Mouse (Mus musculus): ENCODE results near the gene Fam178b.
"Not testable (repeated sequence)": the region's sequence is repeated elsewhere in the genome, so short reads cannot be mapped to it uniquely, and the experiment has no call there.

Gene Fam178b

DNA sequence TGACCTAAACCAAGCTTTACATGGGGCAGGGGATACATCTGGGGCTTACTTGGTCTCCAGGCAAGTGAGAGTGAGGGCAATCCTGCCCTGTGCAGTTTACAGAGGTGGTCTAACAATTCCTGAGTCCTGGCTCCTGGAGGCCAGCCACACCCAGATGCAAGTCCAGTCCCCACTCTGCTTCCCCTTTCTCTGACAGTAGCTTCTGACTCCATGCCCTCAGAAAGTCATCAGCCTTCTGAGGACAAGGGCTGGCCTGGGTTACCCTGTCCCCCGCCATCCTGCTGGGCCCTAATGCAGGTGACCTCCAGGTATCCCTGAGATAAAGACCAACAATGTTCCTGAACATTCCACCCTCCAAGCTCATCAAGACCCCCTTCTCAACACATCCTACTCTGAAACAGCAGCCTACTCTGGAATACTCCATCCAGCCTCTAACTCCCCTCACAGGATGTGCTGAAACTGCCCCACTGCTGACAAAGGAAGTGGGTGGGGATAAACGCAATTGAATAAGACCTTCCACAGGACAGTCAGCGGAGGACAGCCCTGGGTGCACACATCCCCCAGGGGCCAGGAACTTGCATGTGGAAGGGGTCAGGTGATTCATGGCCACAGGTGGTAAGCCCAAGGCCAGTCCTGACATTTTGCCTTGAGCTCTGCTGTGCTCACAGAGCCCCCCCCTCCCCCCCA is 52.8 kb downstream of the Fam178b start:
- no peak for DNase-seq (ENCODE audit: low spot score in 2 of 2)

DNA sequence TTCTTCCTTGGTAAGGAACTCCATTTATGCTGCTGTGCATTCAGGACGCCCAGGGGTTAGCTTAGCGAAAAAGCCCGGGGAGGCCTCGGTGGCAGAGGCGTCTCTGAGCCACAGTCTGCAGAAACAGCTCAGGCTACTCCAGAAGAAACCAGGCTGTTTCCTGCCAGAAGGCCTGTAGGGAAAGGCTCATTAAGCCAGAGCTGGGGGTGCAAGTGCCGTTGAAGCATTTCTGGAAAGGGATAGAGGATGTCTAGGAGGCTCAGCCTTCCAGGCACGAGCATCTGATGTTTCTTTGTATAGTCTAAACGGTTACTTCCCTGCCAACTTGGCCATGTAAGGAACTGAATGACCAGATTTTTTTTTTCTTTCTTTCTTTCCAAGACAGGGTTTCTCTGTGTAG is 54.4 kb downstream of the Fam178b start:
- DNase-seq (ENCODE audit: low spot score in 2 of 2): no peak

DNA sequence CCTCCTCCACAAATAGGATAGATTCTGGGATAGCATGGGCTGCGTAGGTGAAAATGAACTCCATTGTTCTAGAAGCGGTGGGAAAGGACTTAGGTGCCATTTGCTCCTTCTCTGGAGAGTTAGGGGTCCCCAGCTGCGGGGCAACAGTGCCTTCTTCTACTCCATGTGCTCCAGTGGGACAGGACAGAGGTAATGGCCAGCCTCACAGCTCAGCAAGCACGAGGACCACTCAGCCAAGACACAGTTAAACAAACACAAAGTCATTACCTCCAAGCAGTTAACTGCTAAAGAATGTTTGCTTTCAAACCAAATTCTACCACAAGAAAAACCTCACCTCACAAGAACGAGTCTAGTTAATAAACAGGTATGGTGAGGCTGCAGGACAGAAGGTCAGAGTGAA is 57.5 kb downstream of the Fam178b start:
- DNase-seq (ENCODE audit: low spot score in 2 of 2): no peak

DNA sequence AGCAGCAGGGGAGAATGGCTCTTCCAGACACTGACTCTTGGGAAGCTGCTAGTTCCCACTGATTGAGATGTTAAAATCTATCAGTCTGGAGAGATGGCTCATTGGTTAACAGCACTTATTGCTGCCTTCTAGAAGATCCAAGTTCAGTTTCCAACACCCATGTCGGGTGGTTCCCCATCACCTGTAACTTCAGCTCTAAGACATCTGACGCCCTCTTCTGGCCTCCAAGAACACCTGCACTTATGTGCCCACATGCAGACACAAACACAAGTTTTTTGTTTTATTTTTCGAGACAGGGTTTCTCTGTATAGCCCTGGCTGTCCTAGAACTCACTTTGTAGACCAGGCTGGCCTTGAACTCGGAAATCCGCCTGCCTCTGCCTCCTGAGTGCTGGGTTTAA is 67.0 kb downstream of the Fam178b start:
- DNase-seq (ENCODE audit: low spot score in 2 of 2): not testable (repeated sequence)

DNA sequence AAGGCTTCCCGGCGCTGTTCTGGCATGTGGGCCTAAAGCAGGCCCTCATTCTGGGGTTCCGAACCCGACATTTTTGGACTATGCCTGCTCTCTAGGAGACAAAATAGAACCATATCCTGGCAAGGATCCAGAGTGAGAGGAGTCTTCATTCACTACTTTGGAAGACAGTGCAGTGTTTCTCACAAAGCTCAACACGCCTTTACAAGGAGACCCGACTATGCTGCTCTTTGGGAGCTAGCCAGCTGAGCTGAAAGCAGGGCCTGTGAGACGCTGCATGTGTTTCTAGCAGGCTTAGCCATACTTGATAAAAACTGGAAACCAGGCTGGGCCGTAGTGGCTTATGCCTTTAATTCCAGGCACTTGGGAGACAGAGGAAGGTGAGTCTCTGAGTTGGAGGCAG is 67.8 kb downstream of the Fam178b start:
- no peak for DNase-seq (ENCODE audit: low spot score in 2 of 2)

DNA sequence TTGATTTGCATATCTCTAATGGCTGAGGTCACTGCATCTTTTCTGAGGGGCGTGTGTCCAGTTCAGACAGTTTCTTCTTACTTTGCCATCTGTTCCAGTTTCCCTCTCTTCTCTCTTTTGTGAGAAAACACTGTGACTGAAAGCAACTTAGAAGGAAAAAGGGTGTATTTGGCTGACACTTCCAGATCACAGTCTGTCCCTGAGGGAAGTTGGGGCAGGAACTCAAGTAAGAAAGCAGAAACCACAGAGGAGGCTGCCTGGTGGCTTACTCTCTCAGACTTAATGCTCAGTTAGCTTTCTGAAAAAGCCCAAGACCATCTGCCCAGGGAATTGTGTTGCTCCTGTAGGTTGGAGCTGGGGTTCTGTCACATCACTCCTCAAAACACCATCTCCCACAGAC is 68.4 kb downstream of the Fam178b start:
- DNase-seq (ENCODE audit: low spot score in 2 of 2): no peak

DNA sequence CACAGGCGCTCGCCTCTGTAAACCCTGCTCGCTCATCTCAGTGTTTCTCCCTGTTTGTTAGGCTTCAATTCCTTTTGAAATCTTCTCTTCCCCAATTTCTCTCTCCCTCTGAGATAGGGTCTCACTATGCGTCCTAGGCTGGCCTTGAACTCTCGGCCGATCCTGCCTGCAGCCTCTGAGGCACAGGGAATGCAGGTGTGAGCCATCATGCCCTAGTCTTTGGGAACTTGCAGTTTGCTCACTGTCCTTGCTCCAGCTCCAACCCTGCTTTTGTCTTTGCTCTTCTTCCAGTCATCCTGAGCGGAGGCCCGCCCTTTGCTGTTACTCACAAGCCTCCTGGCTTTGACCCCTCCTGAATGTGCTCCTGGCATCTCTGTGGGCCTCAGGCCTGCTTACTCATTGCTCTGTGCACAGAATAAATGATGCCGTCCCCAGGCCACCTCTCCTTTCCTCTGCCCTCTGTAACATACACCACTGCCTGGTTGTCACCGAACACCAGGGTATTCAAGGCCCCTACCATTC is 69.5 kb downstream of the Fam178b start:
- no peak for DNase-seq (ENCODE audit: low spot score in 2 of 2)

DNA sequence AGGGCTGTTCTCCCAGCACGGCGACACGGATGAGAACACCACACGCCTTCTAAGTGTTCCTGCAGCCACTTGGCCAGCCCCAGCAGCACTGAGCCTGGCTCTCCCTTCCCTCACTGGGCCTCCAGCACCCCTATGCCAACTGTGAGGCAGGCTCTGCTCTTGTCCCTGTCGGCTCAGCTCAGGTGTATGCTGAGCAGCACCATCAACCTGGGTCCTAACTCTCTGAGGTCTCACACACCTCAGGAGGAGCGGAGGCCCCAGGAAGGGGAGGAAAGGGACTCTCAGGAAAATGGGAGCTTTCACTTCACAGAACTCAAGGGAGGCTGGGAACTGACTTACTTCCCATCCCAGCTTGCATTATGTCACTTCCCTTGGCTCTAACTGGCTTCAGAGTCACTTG is 70.6 kb downstream of the Fam178b start:
- DNase-seq (ENCODE audit: low spot score in 2 of 2): no peak

DNA sequence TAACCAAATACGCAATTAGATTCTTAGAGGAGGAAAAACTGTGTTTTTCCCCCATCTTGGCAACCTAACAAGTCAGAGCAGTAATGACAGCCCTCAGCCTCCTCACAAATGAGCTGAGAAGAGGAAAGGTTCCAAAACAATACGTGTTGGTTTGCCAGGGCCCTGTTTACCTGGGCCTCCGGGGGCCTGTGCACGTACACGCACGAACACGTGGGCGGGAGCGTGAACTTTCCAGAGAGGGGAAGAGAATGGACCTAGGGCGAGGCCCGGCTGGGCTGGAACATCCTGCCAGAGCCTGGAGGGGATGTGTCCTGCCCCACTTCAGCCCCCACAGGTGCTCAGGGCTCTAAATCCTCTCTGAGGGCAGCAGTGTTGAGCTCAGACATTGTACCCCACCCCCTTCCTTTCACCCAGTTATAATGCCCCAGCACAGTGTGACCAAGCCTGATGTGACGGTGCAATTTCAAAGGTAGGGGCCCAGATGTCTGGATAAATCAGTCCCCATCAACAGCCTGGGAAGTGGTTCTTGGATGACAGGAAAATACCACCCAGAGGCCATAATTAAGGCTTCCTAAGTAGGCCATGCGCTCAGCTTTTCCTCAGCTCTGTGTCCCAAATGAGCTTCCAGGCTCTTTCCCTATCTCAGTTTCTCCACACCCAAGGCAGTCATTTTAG is 71.4 kb downstream of the Fam178b start:
- no peak for DNase-seq (ENCODE audit: low spot score in 2 of 2)

DNA sequence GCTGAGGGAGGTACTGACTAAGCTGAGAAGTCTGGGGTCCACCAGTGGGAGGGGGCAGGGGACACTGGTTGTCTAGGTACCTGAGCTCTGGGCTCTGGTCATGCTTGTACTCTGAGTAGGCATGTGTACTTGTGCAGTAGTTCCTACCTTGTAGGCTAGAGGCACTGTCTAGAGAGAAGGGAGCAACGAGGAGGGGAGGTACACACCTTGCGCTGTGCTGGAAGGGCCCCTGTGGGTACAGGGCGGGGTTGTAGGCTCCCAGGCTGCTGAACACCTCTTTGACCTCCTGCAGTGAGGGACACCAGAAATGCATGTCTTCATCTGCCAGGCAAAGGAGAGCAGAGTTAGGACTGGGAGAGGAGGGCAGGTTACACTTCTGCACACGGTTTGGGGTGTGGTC is 74.8 kb downstream of the Fam178b start:
- DNase-seq (ENCODE audit: low spot score in 2 of 2): no peak

DNA sequence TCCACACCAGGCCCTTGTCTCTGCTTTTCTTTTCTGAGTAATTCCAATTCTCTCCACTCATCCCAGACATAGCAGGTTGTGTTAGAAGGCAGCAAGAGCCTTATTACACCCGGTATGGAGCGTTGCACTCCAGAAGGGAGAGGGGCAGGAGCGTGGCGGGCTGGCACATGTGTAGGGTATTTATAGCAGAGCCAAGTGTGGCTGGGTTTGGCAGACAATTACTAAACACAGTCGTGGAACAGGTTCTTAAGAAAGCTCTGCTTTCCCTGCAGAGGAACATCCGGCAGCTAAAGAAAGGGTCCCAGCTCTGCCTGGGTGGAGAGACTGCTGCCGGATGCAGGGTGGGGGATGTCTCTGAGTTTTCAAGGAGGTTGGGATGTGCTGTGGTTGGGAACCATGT is 76.0 kb downstream of the Fam178b start:
- no peak for DNase-seq (ENCODE audit: low spot score in 2 of 2)

DNA sequence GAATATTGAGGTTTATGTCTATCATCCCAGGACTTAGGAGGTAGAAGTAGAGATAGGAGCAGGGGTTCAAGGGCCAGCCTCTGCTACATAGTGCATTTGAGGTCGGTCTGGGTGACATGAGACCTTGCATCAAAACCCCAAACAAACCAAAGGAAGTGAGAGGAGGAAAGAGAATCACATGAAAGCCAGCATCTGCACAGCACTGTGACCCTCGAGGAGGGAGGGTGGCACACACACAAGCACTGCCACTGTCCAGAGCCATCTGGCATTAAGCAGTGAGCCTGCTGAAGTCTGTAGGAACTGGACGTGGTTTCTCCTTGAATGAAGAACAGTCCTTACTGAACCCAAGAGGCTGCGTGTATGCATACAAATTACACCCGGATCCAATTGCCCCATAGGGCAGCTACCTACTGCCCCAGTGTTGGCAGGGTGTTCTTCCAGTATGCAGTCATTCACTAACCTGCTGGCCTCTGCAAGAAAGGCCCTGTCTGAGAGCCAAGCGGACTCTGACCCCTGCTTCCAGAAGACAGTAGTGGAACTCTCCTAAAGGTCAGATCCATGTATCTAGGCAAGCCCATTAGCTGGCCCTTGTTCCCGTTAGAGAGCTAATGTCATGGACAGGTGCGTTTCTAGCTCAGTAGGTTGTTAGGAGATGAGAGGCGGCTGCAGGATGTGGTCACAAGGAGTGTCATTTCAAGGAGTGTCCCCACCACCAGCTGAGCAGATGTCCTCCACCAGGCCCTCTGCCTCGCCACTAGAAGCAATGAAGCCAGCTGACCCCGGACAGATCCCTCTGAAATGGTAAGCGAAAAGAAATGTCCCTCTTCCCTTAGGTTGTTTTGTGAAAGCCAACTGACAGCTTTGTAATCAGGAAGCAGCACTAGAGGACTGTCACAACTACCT is 78.5 kb downstream of the Fam178b start:
- DNase-seq (ENCODE audit: low spot score in 2 of 2): no peak

DNA sequence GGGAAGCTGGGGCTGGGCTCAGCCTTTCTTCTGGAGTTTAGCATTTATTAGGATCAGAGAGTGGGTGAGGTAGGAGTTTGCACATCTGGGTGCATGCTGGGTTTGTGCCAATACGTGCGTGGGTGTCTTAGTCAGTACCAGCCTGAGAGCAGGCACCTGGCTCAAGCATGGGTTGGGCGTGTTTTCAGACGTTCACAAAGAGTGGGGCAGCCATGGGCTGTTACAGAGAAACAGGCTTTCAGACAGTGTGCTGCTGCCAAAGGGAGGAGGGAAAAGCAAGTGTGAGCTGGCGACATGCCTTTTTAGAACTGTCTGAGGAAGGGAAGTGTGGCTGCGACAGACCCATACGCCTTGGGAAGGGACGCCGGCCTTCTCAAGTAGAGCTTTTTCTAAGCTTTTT is 79.6 kb downstream of the Fam178b start:
- peak in 1 of 2 experiments; percentile 38 for DNase-seq (ENCODE audit: low spot score in 2 of 2)

DNA sequence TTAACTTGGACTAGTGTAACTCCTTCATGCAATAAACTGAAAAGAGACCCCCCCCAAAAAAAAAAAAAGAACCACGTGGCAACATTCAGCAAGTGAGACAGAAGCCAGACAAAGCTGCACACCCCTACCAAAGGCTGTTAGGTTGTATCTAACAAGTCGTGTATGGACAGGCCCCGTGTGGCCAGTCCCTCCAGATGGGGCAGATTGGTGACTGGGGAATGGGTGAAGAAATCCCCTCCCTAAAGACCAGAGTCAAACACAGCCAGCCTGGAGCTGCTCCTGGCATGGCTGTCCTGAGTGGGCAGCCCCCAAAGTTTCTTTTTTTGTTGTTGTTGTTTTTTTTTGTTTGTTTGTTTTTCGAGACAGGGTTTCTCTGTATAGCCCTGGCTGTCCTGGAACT is 80.7 kb downstream of the Fam178b start:
- no peak for DNase-seq (ENCODE audit: low spot score in 2 of 2)

DNA sequence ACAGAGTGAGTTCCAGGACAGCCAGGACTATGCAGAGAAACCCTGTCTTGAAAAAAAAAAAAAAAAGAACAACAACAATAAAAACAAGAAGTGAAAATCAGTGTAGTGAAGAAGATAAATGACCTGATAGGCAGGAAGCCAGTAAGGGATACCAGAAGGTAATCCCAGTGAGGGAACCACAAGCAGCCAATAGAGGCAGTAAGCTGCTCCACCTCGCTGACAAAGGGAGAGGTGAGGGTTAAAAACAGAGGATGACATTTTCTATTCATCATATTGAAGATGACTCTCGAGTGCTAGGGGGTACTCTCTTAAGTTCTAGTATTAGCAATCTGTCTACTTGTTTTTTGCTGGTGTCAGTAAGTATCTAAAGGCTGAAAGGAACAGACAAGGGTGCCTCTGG is 84.6 kb downstream of the Fam178b start:
- DNase-seq (ENCODE audit: low spot score in 2 of 2): no peak

DNA sequence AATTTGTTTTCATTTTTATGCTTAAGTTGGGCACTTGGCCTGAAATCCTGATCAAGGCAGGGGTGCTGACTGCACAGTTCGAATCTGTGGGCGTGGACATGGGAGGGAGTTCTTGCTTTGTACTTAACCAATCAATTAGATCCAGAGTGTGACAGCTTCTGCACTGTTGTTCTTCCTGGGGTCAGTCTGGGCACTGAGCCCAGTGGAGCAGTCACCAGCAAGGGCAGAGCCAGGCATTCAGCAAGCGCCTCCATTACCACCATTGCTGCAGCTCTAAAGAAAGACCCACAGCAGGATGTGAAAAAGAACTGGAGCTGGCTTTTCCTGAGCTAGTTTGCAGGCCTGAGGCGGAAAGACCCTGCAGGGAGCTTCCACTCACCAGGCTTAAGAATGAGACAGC is 86.9 kb downstream of the Fam178b start:
- DNase-seq (ENCODE audit: low spot score in 2 of 2): peak in 1 of 2 experiments; percentile 71

DNA sequence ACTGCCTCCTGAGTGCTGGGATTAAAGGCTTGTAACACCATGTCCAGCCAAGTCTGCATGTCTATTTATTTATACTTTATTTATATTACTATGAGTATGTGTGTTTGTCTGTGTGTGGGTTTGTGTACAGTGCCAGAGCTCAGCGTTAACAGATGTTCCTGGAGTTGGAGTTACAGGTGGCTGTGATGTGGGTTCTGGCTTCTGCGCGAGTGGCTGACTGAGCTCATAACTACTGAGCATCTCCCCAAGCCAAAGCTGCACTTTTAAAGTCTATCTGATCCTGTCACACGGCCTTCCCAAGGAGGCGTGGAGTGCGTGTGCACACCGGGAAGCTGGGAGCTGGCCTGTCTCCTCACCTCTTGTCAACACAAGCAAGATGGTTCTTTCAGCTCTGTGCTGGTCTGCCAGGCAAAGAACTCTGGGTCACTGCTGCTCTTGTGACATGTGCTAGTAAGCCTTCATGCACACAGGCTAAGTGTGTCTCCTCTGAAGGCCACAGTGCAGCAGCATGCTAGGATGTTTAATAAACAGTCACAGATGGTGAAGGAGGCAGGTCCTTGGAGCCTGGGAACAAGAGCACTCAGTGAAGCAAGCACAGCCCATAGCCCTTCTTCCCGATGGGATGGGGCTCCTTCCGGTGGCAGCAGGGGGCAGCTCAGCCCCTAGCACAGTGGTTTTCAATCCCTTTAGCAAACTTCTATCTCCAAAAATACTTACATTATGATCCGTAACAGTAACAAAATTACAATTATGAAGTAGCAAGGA is 87.6 kb downstream of the Fam178b start:
- no peak for DNase-seq (ENCODE audit: low spot score in 2 of 2)

DNA sequence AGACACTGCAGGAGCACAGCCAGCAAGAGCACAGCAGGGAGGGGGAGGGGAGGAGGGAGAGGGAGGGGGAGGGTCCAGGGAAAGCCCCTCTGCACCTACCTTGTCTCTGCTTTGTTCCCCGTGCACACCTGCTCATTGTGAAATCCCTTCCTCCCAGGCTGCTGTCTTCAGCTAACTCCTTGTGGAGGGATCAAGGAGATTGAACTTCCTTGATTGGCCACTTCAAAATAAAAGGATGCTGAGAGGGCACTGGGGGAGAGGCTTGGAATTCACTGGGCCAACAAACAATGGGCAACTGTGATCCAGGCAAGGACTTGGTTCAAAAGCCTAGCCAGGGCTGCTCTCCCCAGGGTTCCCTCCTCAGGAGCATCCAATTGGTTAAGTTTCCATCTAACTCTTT is 89.9 kb downstream of the Fam178b start:
- no peak for DNase-seq (ENCODE audit: low spot score in 2 of 2)

DNA sequence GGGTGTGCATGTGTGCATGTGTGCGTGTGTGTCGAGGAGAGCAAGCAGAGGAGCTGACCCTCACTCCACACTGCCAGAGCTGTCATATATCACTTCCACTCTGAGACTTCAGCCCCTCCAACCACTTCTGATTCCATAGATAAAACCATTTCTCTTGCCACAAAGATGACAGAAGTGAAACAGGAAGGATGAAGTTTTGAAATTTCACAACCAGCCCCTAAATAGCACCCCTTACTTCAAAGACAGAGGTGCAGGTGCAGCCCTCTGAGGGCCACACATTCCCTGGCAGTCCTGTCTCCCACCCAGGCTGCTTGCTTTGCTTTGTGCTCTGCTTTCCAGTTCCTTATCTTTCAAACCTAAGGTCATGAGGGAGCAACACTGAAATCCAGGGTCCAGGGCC is 91.6 kb downstream of the Fam178b start:
- no peak for DNase-seq (ENCODE audit: low spot score in 2 of 2)

DNA sequence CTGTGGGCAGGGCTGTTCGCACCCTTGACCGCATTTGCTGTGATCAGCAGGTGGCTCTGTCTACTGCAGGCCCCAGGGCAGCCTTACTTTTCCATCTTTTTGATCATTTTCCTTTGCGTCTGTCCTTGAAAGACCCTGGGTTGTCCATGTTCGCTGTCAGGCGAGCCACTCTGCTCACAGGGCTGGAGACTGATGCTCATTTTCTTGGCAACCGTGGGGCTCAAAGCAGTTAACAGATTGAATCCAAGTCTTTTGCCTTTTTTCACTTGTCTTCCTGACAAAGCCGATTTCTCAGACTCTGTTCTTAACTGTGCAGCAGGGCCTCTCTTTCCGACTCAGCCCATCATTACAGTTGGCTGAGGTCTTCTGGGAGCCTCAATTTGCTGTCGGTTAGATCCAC is 92.3 kb downstream of the Fam178b start:
- DNase-seq (ENCODE audit: low spot score in 2 of 2): no peak

DNA sequence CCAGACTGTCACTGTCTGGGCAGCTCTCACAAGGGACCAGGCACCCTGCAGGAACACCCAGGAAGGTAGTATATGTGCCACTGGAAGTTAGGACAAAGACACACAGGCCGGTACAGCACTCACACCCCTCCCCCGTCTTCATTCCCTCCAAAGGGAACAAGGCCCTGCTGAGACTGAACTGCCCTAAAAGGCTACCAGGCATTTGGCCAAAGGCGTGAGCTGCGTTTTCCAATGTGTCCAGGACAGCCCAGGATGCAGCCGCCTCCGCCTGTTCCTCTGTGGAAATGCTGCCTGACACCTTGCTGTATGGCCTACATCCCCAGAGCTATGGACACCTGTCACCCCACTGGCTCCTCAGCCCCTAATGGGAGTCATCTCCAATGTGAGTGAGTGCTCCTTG is 93.5 kb downstream of the Fam178b start:
- DNase-seq (ENCODE audit: low spot score in 2 of 2): peak in 1 of 2 experiments; percentile 25
